Mouse (Mus musculus) limb, embryonic 12.5 days (tissue): ENCODE results near the gene Gcm2. TPM values are rescaled to one million over a fixed set of nuclear protein-coding genes. Genes with fewer than 3 reads are reported as not detected.

Experiments
- ATAC-seq: fragments of 200-750 bp; cut with Nextera tagmentation; 2 replicates; pipeline ENCODE4 v1.8.0; 2017; ENCODE audit warnings: low read depth, moderate TSS enrichment; ENCODE audit not compliant: insufficient number of reproducible peaks, insufficient read depth, low FRiP score, low TSS enrichment
- H3K27ac ChIP-seq: fragments of 300-500 bp; sonication (generic); 2 replicates; pipeline ENCODE4 v1.5.1; 2016; ENCODE audit warnings: mild to moderate bottlenecking, moderate library complexity
- H3K27me3 ChIP-seq: fragments of 300-500 bp; sonication (generic); 2 replicates; pipeline ENCODE4 v1.6.1; 2016; ENCODE audit warnings: mild to moderate bottlenecking, moderate library complexity
- H3K36me3 ChIP-seq: fragments of 300-500 bp; sonication (generic); 2 replicates; pipeline ENCODE4 v1.6.1; 2016; ENCODE audit warnings: mild to moderate bottlenecking, moderate library complexity
- H3K4me1 ChIP-seq: fragments of 300-500 bp; sonication (generic); replicated peaks from 2 replicates; pipeline ENCODE4 v1.6.1; 2016
- H3K4me2 ChIP-seq: fragments of 300-500 bp; sonication (generic); 2 replicates; pipeline ENCODE4 v1.6.1; 2016; ENCODE audit warnings: mild to moderate bottlenecking, moderate library complexity
- H3K4me3 ChIP-seq: fragments of 300-500 bp; sonication (generic); replicated peaks from 2 replicates; pipeline ENCODE4 v1.5.1; 2016; ENCODE audit warnings: mild to moderate bottlenecking
- H3K9ac ChIP-seq: fragments of 300-500 bp; sonication (generic); replicated peaks from 2 replicates; pipeline ENCODE4 v1.6.1; 2016; ENCODE audit warnings: mild to moderate bottlenecking, moderate library complexity
- H3K9me3 ChIP-seq: fragments of 300-500 bp; sonication (generic); 2 replicates; pipeline ENCODE4 v1.6.1; 2016; ENCODE audit warnings: mild to moderate bottlenecking, moderate library complexity
- WGBS: fragments of 180-500 bp; shearing (Covaris S2); methylation state at CpG from one replicate; pipeline ENCODE4 v1.1.7; 2016; 5-methylcytosine and 5-hydroxymethylcytosine counted together
- polyA plus RNA-seq: library from polyadenylated mRNA; unstranded; fragments of >200 nt; fragmentation: Nextera tagmentation; extraction: Ambion mirVana; gene quantifications from 2 replicates; pipeline ENCODE4 v1.2.1, GENCODE M21; 2016

Gcm2 gene
- not detected in 2 replicates for polyA plus RNA-seq

DNA sequence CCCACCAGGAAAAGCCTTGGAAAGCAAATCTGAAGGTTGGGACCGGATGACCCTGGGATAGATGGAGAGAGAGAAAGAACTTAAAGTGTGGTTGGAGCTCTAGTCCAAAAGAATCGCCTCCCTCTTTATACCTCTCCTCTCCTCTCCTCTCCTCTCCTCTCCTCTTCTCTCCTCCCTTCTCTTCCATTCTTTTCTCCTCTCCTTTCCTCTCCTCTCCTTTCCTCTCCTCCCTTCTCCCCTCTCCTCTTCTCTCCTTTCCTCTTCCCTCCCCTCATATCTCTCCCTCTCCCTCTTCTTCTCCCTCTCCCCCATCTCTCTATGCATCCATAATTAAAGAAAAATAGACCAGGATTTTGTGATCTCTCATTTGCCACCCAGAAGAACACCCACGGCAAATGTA, at the start of gene Gcm2:
Gcm2 (minus strand) TSS at position 101 of the 400 bp plus-strand sequence.
- Histone ChIP-seq H3K4me3 (no peak within 1 kb of the TSS), H3K4me2 (no peak within 1 kb of the TSS), H3K27ac (no peak within 1 kb of the TSS), H3K9ac (no peak within 1 kb of the TSS), H3K4me1 (peaks cover 4% of the 10 kb centered on the region; the same call in 1 of the 2 replicates), H3K9me3 (no peaks in the 10 kb centered on the region), H3K36me3 (no peaks in the 10 kb centered on the region), H3K27me3 (peaks cover 27% of the 10 kb centered on the region)
- 83% methylated on average over 3 of the region's 3 CpGs for WGBS
- ATAC-seq: no peak

DNA sequence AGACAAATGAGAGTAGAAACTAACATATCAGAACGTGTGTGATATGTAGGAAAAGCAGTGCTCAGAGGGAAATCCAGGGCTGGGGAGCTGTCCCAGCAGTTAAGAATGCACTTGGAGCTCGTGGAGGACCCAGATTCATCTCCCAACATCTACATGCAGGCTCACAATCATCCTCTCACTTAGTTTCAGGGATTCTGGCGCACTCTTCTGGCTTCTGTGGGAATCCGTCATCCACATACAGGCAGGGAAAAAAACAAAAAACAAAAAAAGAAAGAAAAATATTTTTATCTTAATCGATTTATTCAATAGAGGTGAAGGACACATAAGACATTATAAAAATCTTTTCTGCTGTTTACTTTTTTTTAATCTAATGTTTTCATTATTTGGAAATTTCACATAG, 47.6 kb upstream of the Gcm2 start:
- Histone ChIP-seq H3K36me3 (no peaks in the 10 kb centered on the region), H3K9me3 (no peaks in the 10 kb centered on the region), H3K27me3 (no peaks in the 10 kb centered on the region), H3K4me1 (no peaks in the 10 kb centered on the region), H3K4me2 (no peak overlapping the region), H3K27ac (no peak overlapping the region), H3K9ac (no peak overlapping the region), H3K4me3 (no peak overlapping the region)
- 69% methylated on average over 5 of the region's 5 CpGs for WGBS
- ATAC-seq: no peak

DNA sequence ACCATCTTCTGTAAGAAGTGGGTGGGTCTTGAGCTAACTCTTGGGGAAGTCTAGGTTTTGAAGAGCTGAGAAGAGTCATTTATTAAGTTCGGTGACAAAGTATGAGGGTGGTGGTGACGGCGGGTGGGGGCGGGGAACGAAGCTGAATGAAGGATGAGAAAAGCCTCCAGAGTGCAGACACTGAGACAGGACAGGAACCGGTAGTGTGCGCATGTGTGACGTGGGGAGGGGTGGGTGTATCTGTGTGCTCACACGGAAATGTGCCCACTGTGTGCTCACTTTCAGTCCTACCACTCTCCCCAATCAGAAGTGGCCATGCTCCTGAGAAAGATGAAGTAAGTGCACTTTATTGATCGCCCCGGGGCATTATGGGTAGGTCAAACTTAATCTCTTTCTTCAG, 42.3 kb upstream of the Gcm2 start:
- Histone ChIP-seq H3K4me3 (no peak overlapping the region), H3K27me3 (no peaks in the 10 kb centered on the region), H3K4me1 (no peaks in the 10 kb centered on the region), H3K9me3 (0 out of 2 replicates have a peak, but pooled peaks cover 3% of the 10 kb centered on the region), H3K4me2 (no peak overlapping the region), H3K36me3 (no peaks in the 10 kb centered on the region), H3K9ac (no peak overlapping the region), H3K27ac (no peak overlapping the region)
- no peak for ATAC-seq
- 84% methylated on average over 11 of the region's 11 CpGs for WGBS

DNA sequence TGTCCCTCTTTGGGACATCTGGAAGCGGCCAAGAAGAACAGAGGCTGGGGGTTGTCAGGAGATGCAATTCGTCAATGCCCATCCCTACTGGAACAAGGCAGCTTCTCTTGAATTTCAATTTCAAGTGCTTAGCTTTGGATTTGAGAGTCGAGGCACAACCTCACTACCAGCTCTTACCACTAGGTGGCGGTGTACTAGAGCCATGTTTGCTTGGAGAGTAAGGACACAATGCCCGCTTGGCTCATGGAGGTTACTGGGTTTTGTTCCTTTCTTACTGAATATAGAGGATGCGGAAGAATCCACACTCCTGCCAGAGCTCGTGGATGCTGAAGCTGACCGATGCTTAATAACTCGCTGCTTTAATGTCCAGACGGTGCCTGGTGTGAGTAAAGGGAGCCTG, 35.4 kb upstream of the Gcm2 start:
- Histone ChIP-seq H3K4me1 (no peaks in the 10 kb centered on the region), H3K36me3 (no peaks in the 10 kb centered on the region), H3K9ac (no peak overlapping the region), H3K4me2 (no peak overlapping the region), H3K9me3 (0 out of 2 replicates have a peak, but pooled peaks cover 3% of the 10 kb centered on the region), H3K4me3 (no peak overlapping the region), H3K27ac (no peak overlapping the region), H3K27me3 (no peaks in the 10 kb centered on the region)
- ATAC-seq: no peak
- WGBS: 80% methylated on average over 10 of the region's 10 CpGs

DNA sequence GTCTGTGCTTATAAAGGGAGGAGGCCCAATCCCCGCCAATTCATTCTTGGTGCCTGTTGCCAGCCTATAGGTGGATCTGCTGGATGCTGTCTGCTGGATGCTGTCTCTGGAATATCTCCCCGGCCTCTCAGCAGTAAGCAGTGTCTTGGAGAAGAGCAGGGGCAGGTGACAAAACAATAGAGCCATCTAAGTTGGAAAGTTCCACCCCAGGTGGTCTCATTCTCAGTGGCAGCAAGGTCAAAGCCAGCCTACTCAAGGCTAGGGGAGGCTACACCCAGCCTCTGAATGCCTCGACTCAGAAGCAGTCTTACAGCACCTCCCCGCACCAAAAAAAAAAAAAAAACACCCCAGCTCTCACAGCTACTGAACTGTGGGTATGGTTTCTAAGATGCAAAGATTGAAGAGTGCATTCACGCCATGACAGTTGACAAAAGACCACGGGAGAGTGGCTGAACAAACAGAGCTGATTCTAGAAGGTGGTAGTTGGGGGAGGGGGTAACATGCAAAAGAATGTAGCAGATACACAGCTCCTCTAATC, 34.7 kb upstream of the Gcm2 start:
- Histone ChIP-seq H3K9ac (no peak overlapping the region), H3K9me3 (no peaks in the 10 kb centered on the region), H3K4me1 (no peaks in the 10 kb centered on the region), H3K27ac (no peak overlapping the region), H3K4me2 (no peak overlapping the region), H3K36me3 (no peaks in the 10 kb centered on the region), H3K27me3 (no peaks in the 10 kb centered on the region), H3K4me3 (no peak overlapping the region)
- no peak for ATAC-seq
- 81% methylated on average over 6 of the region's 6 CpGs for WGBS

DNA sequence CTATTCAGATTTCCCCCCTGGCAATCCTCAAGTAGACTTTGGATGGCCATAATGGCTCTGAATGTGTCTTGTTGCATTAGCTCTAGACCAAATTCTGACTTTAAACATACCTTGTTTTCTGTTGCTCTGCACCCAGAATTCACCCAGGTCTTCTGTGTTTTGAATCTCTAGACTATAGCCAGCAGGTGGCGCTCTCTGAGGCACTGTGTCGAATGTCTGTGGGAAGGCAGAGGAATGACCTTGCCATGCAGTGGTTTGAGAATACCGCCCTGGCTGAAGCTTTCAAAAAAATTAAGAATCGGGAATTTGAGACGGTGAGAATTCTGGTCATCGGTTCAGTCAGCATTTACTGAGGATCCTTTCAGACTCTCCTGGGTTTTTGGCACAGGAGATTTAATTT, 24.1 kb upstream of the Gcm2 start:
- ATAC-seq: no peak
- Histone ChIP-seq H3K9me3 (no peaks in the 10 kb centered on the region), H3K36me3 (no peaks in the 10 kb centered on the region), H3K4me3 (no peak overlapping the region), H3K27ac (no peak overlapping the region), H3K4me1 (no peaks in the 10 kb centered on the region), H3K27me3 (no peaks in the 10 kb centered on the region), H3K4me2 (no peak overlapping the region), H3K9ac (no peak overlapping the region)
- 11% methylated on average over 6 of the region's 6 CpGs for WGBS

DNA sequence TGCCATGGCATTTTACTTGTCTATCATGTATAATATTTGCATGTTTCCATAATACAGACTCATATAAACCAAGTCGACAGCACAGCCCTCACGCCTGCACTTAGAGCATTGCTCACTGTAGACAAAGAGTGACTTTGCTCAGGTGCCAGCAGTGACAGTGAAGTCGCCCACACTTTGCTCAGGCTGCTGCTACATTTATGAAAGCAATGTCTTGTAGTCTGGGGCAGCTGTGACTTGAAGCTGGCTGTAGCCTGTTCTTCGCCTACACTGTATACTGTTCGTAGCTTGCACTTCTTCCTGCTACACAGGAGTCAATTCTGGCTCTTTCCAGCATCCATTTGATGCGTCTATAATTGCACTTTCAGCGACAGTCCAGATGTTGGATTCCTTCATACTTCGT, 18.2 kb upstream of the Gcm2 start:
- H3K27ac ChIP-seq: no peak overlapping the region
- WGBS: 87% methylated on average over 8 of the region's 8 CpGs
- no peak overlapping the region for H3K9ac ChIP-seq
- H3K36me3 ChIP-seq: no peaks in the 10 kb centered on the region
- no peaks in the 10 kb centered on the region for H3K9me3 ChIP-seq
- no peak for ATAC-seq
- H3K4me3 ChIP-seq: no peak overlapping the region
- H3K27me3 ChIP-seq: no peaks in the 10 kb centered on the region
- H3K4me1 ChIP-seq: no peaks in the 10 kb centered on the region
- H3K4me2 ChIP-seq: no peak overlapping the region

DNA sequence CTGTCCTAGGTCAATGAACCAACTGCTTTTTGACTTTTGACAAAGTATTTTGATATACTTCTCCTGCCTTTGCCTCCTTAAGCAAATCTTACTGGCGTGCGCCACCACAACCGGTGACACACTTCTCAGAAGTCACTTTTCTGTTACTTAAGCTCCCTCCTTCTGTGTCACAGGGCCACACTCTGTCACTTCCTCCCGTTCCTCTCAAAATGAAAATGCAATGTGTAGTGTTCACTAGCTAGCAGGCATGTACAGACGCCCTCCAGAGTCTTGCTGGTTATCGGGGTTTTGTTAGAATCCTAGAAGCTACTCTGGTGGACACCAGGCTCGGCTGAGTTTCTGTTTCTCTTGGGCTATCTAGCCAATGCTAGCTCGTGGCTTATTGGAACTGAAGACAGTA, 17.5 kb upstream of the Gcm2 start:
- Histone ChIP-seq H3K27me3 (no peaks in the 10 kb centered on the region), H3K9me3 (no peaks in the 10 kb centered on the region), H3K4me3 (no peak overlapping the region), H3K4me1 (no peaks in the 10 kb centered on the region), H3K27ac (no peak overlapping the region), H3K4me2 (no peak overlapping the region), H3K36me3 (no peaks in the 10 kb centered on the region), H3K9ac (no peak overlapping the region)
- ATAC-seq: no peak
- 86% methylated on average over 8 of the region's 8 CpGs for WGBS

DNA sequence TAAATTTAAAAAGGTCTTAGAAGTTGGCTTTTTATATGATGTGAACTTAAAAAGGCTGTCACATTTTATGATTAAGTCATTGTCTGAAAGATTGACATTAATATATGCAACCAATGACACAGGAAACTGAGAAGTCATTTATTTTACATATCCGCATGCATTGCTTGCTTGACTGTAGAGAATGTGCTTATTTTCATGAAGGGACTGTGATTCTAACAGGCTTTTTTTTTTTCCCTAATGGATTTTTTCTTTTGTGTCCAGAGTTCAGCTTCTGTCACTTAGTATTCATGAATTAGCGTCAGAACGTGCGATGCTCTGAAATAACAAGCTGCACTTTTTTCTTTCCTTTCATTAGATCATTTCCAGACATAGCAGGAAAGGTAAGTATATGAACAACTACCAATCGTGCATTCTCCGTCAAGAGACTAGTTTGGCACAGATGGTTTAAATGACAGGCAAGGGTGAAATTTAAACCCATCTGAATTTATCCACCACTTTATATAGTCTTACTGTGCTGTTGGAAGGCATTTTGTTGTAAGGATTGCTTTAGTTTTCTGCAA, 12.9 kb upstream of the Gcm2 start:
- Histone ChIP-seq H3K9me3 (no peaks in the 10 kb centered on the region), H3K4me1 (peaks cover 5% of the 10 kb centered on the region; the same call in 1 of the 2 replicates), H3K27ac (no peak overlapping the region), H3K4me3 (no peak overlapping the region), H3K4me2 (no peak overlapping the region), H3K9ac (no peak overlapping the region), H3K27me3 (no peaks in the 10 kb centered on the region), H3K36me3 (no peaks in the 10 kb centered on the region)
- 80% methylated on average over 6 of the region's 6 CpGs for WGBS
- ATAC-seq: no peak

DNA sequence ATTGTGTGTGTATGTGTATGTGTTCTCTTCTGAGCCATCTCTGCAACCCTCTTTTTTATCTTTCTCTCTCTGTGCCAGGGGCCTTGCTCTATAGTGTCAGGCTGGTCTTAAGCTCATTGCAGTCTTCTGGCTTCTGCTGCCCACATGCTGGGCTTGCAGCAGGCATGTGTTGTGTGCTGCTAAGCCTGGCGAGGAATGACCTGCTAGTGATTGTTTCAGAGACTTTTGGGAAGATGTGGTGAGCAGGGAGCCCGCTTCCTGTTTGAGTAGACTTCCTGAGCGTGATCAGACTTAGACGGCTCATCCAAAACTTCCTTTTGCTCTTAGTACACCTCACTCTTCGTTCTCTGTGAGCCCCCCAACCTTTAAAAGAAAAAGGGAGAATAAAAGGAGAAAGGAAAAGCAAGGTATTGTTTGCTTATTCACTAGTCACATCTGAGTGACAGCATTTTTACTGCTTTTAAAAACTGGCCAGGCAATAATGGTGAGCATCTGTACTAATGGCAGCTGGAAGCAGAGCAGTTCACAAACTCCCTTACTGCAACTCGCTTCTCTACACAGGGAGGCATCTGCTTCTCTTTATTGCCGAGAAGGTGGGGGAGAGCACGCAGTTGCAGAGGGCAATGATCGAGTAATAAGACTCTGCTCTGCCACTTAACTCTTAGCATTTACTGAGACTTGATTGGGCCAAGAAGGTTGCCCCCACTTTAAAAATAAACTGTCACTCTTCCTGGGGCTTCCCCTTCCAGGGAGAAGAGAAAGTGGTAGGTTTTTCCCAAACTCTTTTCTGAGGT, 8.5 kb upstream of the Gcm2 start:
- Histone ChIP-seq H3K27me3 (peaks cover 9% of the 10 kb centered on the region), H3K36me3 (no peaks in the 10 kb centered on the region), H3K4me3 (no peak overlapping the region), H3K9ac (no peak overlapping the region), H3K27ac (peak overlapping the region; percentile 67), H3K9me3 (no peaks in the 10 kb centered on the region), H3K4me2 (no peak overlapping the region), H3K4me1 (peaks cover 5% of the 10 kb centered on the region; the same call in 1 of the 2 replicates)
- 22% methylated on average over 9 of the region's 9 CpGs for WGBS
- ATAC-seq: no peak

DNA sequence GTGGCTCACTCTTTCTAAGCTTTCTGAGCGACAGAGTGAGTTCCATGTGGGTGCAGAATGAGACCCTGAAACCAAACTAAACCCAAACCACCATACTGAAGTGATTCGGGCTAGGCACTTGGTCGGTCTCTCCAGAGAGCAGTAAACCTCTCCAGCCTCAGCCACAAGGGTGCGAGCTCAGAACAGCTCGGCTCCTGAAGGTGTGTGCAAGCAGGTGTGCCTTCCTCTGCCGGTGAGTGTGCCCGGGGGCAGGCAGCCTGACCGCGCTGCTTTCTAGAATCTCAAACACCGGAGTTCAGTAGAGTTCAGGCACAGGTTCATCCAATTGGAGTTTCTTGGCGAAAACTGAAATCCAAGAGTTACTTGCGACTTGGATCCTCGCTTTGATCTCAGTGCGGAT, 3.1 kb upstream of the Gcm2 start, which contains the start of gene Sycp2l:
Sycp2l (plus strand) TSS at position 368 of the 400 bp plus-strand sequence.
- ATAC-seq: no peak
- Histone ChIP-seq H3K36me3 (no peaks in the 10 kb centered on the region), H3K9ac (no peak within 1 kb of the TSS), H3K4me1 (peaks cover 6% of the 10 kb centered on the region), H3K27me3 (peaks cover 27% of the 10 kb centered on the region), H3K4me3 (peak within 1 kb of the TSS; percentile 9), H3K9me3 (no peaks in the 10 kb centered on the region), H3K4me2 (peak within 1 kb of the TSS; percentile 41), H3K27ac (no peak within 1 kb of the TSS)
- WGBS: 34% methylated on average over 14 of the region's 14 CpGs
